Mouse (Mus musculus) limb, embryonic 15.5 days (tissue): Measurements from ENCODE around the gene Manba. TPM values are rescaled to one million over a fixed set of nuclear protein-coding genes. Genes with fewer than 3 reads are reported as not detected.
A peak's percentile ranks its signal among the peaks of the same experiment; 100 is the strongest.

Source experiments
- ATAC-seq: fragments of 200-750 bp; cut with Nextera tagmentation; 2 replicates; pipeline ENCODE4 v1.8.0; 2017; ENCODE audit warnings: low read depth, moderate TSS enrichment; ENCODE audit not compliant: insufficient number of reproducible peaks, low FRiP score, low TSS enrichment
- H3K27ac ChIP-seq: fragments of 300-500 bp; sonication (generic); 2 replicates; pipeline ENCODE4 v1.5.1; 2015; ENCODE audit warnings: moderate library complexity, mild to moderate bottlenecking, inconsistent platforms
- H3K27me3 ChIP-seq: fragments of 300-500 bp; sonication (generic); 2 replicates; pipeline ENCODE4 v1.6.1; 2015; ENCODE audit warnings: inconsistent platforms
- H3K36me3 ChIP-seq: fragments of 300-500 bp; sonication (generic); 2 replicates; pipeline ENCODE4 v1.6.1; 2015; ENCODE audit warnings: inconsistent platforms
- H3K4me1 ChIP-seq: fragments of 300-500 bp; sonication (generic); 2 replicates; pipeline ENCODE4 v1.6.1; 2015; ENCODE audit warnings: inconsistent platforms
- H3K4me2 ChIP-seq: fragments of 300-500 bp; sonication (generic); 2 replicates; pipeline ENCODE4 v1.6.1; 2015; ENCODE audit warnings: mild to moderate bottlenecking, inconsistent platforms
- H3K4me3 ChIP-seq: fragments of 300-500 bp; sonication (generic); 2 replicates; pipeline ENCODE4 v1.5.1; 2015; ENCODE audit warnings: mild to moderate bottlenecking, inconsistent platforms
- H3K9ac ChIP-seq: fragments of 300-500 bp; sonication (generic); 2 replicates; pipeline ENCODE4 v1.6.1; 2015; ENCODE audit warnings: inconsistent platforms
- H3K9me3 ChIP-seq: fragments of 300-500 bp; sonication (generic); 2 replicates; pipeline ENCODE4 v1.6.1; 2016; ENCODE audit warnings: inconsistent platforms
- WGBS: fragments of 180-500 bp; shearing (Covaris S2); methylation state at CpG from one replicate; pipeline ENCODE4 v1.1.7; 2015; 5-methylcytosine and 5-hydroxymethylcytosine counted together
- polyA plus RNA-seq: library from polyadenylated mRNA; unstranded; fragments of >200 nt; fragmentation: Nextera tagmentation; extraction: Ambion mirVana; gene quantifications from 2 replicates; pipeline ENCODE4 v1.2.1, GENCODE M21; 2015

Manba gene
- 7.4 and 9.5 TPM in 2 replicates for polyA plus RNA-seq

DNA sequence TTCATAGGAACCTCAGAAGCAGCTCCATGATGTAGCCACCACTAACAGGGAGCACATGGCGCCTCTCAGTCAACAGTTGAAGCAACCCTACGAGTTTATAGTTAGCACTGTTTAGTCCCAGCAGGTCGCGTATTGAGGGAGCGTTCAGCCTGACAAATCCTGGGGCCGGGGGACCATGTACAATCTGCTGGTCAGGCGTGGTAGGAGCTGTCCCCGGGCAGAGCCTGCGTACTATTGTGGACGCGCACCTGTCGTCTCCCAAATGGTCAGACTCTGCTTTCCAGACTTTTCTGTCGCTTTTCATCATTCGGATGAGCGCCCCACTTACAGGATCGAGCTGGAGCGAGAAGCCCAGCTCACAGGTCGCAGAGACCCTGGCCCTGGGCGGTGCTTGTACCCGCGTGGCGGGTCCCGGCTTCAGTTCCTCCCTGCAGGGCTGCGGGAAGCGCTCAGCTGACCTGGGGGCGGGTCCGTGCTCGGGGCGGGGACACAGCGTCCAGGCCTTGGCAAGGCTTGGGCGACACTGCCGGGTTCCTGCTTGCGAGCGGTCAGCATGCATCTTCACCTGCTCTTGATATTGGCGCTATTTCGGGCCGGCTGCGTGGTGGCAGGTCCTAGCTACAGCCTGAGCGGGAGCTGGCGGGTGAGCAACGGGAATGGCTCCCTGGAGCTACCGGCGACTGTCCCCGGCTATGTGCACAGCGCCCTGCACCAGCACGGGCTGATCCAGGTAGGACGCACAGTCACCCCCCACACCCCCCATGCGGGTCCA, at the start of gene Manba:
Manba (plus strand) TSS at position 484 of the 772 bp plus-strand sequence.
- Histone ChIP-seq H3K4me2 (peak within 1 kb of the TSS; percentile 95), H3K9me3 (no peaks in the 10 kb centered on the region), H3K36me3 (no peaks in the 10 kb centered on the region), H3K9ac (peak within 1 kb of the TSS; percentile 39), H3K4me1 (peaks cover 5% of the 10 kb centered on the region; the same call in 1 of the 2 replicates), H3K27me3 (no peaks in the 10 kb centered on the region; the same call in 1 of the 2 replicates), H3K27ac (no peak within 1 kb of the TSS), H3K4me3 (peak within 1 kb of the TSS; percentile 61)
- ATAC-seq = peak; percentile 74
- 2% methylated on average over 48 of the region's 48 CpGs for WGBS

DNA sequence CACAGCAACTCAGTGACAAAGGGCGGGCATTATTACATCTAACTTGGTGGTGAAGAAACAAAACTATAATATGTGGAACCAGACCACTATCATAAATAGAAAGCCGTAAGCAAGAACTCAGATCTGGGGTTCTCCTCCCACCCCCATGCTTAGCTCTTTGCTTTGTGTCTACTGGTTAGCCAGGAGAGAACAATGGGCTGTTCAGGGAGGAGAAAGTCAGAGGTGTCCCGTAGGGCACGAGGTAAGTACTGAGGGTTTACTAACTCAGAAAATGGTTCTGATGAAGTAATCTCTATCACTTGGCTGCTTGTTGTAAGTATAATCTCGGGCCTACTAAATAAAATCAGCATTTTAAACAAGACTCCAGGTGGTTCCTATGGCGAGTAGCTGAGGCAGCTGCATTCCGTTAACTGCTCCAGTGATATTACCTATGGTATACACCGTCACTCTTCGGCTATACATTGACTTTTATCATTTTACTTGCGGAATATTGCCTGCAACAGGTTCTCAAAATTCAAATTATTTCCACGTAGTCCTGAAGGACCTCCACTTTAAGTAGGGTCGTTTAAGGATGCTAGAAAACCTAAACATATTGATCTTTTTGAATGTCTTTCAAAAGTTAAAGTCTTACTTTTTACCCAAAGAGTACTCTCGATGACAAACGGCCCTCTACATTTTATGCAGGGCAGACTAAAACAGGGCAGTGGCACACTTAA, 48.4 kb upstream of the Manba start:
- H3K4me2 ChIP-seq = peak overlapping the region; percentile 44
- ATAC-seq = no peak
- peak overlapping the region; percentile 81 for H3K4me3 ChIP-seq
- H3K9me3 ChIP-seq = no peaks in the 10 kb centered on the region
- no peaks in the 10 kb centered on the region for H3K27me3 ChIP-seq
- H3K4me1 ChIP-seq = peaks cover 8% of the 10 kb centered on the region
- H3K36me3 ChIP-seq = no peaks in the 10 kb centered on the region
- H3K27ac ChIP-seq = peak overlapping the region; percentile 100
- WGBS = 40% methylated on average over 14 of the region's 14 CpGs
- 0 out of 2 replicates have a peak overlapping the region, but pooled peaks have one; percentile 54 for H3K9ac ChIP-seq

DNA sequence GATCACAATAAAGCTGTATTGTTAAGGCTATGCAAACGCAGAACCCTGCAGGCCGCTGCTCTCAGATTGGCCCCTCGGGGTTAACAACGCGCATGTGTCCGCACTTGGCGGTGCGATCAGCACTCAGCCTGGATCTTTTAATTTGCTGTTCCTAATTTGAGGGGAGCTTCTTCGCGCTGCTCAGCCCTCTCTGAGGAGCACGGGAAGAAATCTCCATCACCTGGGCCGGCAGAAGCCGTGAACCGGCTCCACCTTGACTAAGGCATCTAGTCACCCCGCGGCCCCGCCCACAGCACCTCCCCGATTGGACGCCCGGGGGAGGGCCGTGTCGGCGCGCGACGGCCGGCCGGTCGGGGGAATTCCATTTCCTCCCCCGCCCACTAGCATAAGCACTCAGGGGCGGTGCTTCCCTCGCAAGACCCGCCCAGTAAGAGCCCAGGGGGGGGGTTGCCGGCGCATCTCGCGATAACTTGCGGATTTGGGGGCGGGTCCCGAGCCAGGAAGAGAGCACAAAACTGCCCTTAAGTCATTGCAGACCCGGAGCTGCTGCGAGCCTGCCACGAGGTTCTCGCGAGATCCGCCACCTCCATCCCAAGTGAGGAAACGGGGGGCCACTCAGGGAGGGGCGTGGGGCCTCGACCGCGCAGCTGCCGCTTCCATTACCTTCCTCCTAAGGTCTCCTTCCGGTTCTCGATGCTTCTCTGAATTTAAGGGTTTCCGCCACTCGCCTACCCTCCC, 47.5 kb upstream of the Manba start, which contains the start of gene Ube2d3:
Ube2d3 (plus strand) TSS at position 392 of the 738 bp plus-strand sequence.
- peak within 1 kb of the TSS; percentile 44 for H3K4me2 ChIP-seq
- no peaks in the 10 kb centered on the region for H3K9me3 ChIP-seq
- no peaks in the 10 kb centered on the region for H3K36me3 ChIP-seq
- H3K9ac ChIP-seq = peak within 1 kb of the TSS; percentile 95
- H3K27me3 ChIP-seq = no peaks in the 10 kb centered on the region
- H3K4me1 ChIP-seq = peaks cover 8% of the 10 kb centered on the region
- H3K4me3 ChIP-seq = peak within 1 kb of the TSS; percentile 81
- H3K27ac ChIP-seq = peak within 1 kb of the TSS; percentile 100
- 0% methylated on average over 55 of the region's 56 CpGs for WGBS
- peak; percentile 96 for ATAC-seq

DNA sequence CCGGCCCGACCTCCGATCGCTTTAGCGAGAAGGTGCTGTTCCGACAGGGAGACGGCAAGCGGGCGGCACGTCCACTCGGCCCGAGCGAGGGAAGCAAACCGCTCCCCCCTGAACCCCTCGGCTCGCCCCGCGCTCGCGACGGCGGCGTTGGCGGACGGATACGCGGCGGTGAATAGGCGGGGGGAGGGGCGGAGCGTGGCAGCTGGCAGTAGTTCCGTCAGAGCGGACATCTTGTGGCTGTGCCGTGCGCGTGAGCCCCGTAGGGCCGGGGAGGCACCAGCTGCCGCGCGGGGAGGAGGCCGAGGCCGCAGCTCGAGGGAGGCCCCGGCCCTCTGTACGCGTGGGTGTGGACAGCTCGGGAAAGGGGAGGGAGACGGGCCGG, 46.9 kb upstream of the Manba start:
- peak overlapping the region; percentile 81 for H3K4me3 ChIP-seq
- no peaks in the 10 kb centered on the region for H3K9me3 ChIP-seq
- H3K4me1 ChIP-seq = peaks cover 12% of the 10 kb centered on the region
- H3K36me3 ChIP-seq = no peaks in the 10 kb centered on the region
- H3K27ac ChIP-seq = peak overlapping the region; percentile 100
- no peaks in the 10 kb centered on the region for H3K27me3 ChIP-seq
- peak overlapping the region; percentile 95 for H3K9ac ChIP-seq
- 0% methylated on average over 46 of the region's 50 CpGs for whole genome bisulfite sequencing
- 0 out of 2 replicates have a peak overlapping the region, but pooled peaks have one; percentile 10 for H3K4me2 ChIP-seq
- ATAC-seq = peak; percentile 77

DNA sequence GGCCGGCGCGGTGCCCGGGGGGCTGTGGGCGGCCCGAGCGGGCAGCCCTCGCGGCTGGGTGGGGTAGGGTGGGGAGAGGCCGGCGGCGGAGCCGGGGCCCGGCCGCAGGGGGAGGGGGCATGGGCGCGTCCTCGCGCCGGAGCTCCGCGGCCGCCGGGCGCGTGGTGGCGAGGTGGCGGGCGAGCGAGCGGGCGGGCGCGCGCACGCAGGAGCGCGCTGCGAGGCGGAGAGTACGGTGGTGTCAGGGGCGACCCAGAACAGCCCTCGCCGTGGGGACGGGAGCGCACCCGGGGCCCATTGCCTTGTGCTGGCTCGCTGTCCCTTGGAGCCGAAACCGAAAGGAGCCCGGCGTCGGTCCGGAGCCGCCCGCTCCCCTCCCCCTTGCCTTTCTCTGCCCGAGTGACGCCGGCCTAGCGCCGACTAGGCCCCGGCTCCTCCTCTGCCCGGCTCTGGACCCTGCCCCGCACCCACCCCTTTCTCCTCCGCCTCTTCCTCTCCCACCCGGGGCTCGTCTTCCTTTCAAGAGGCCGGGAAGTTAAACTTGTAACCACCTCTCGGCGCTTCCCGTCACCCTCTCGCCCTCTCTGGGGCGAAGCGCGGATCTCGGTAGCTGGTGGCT, 46.4 kb upstream of the Manba start:
- H3K9me3 ChIP-seq = no peaks in the 10 kb centered on the region
- no peaks in the 10 kb centered on the region for H3K27me3 ChIP-seq
- peak overlapping the region; percentile 100 for H3K27ac ChIP-seq
- H3K4me2 ChIP-seq = peak overlapping the region; percentile 60
- peaks cover 12% of the 10 kb centered on the region for H3K4me1 ChIP-seq
- peak; percentile 70 for ATAC-seq
- H3K4me3 ChIP-seq = peak overlapping the region; percentile 81
- 0 out of 2 replicates have a peak, but pooled peaks cover 2% of the 10 kb centered on the region for H3K36me3 ChIP-seq
- H3K9ac ChIP-seq = peak overlapping the region; percentile 95
- under 1% methylated on average over 47 of the region's 76 CpGs for WGBS

DNA sequence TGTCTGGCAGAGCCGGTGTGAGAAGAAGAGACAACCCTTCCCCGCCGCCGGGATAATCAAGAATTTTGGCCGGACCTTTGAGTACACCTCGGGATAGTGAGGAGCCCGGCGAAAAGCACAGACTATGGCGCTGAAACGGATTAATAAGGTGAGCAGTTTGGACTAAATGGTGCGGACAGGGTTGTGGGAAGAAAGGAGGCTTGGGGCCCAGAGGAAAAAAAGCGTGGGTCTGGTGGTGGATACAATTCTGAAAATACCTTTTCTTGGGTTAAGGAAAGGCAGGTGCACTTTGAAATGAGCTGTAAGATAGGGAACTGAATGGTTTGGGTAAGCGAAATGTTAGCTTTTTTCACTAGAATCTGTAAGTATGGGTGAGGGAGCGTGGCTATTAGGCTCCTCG, 45.8 kb upstream of the Manba start:
- H3K9me3 ChIP-seq = no peaks in the 10 kb centered on the region
- peak overlapping the region; percentile 81 for H3K4me3 ChIP-seq
- peaks cover 12% of the 10 kb centered on the region for H3K4me1 ChIP-seq
- peak overlapping the region; percentile 60 for H3K4me2 ChIP-seq
- H3K9ac ChIP-seq = peak overlapping the region; percentile 95
- H3K36me3 ChIP-seq = 0 out of 2 replicates have a peak, but pooled peaks cover 2% of the 10 kb centered on the region
- H3K27ac ChIP-seq = peak overlapping the region; percentile 100
- WGBS = 2% methylated on average over 15 of the region's 15 CpGs
- H3K27me3 ChIP-seq = no peaks in the 10 kb centered on the region
- ATAC-seq = no peak

DNA sequence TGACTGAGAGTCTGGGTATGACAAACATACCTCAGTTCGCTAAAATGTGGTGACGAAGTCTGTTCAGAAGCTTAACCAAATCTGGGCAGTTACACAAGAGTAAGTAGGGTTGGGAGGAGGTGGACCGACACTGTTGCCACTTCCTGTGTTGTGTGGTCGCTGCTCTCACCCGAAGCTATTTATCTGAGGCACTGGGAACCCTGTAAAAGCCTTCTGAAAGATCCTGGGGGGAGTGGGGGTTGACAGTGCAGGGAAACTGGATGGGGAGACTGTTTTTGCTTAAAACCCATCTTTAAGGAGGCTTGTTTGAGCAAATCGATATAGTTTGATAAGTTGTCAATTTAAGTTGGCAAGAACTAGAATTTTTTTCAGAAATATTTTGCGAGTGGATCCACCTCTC, 45.2 kb upstream of the Manba start:
- no peak for ATAC-seq
- Histone ChIP-seq H3K4me3 (peak overlapping the region; percentile 81), H3K9me3 (no peaks in the 10 kb centered on the region), H3K27me3 (no peaks in the 10 kb centered on the region), H3K27ac (peak overlapping the region; percentile 100), H3K4me2 (peak overlapping the region; percentile 60), H3K9ac (peak overlapping the region; percentile 95), H3K36me3 (0 out of 2 replicates have a peak, but pooled peaks cover 2% of the 10 kb centered on the region), H3K4me1 (peaks cover 12% of the 10 kb centered on the region)
- 12% methylated on average over 7 of the region's 7 CpGs for WGBS

DNA sequence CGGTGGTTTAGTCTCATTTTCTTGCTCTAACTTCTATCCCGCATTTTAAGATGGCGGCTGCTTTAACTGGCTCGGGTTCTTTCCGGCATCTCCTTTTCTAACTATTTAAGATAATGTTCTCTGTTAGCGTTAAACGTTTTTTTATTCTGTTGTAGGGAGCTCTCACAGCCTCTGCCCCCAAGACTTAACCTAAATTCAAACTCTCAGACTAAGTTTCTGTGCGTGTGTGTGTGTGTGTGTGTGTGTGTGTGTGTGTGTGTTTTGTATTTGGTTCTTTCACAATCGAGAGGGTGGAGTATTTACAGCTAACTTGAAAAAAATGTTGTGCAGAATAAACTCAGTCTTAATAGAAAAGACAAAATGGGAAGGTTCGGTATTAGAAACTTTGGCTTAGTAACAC, 44.8 kb upstream of the Manba start:
- peak overlapping the region; percentile 60 for H3K4me2 ChIP-seq
- WGBS = 23% methylated on average over 10 of the region's 10 CpGs
- no peaks in the 10 kb centered on the region for H3K27me3 ChIP-seq
- peaks cover 12% of the 10 kb centered on the region for H3K4me1 ChIP-seq
- peak overlapping the region; percentile 100; the same call in 1 of the 2 replicates for H3K27ac ChIP-seq
- peak overlapping the region; percentile 81 for H3K4me3 ChIP-seq
- H3K36me3 ChIP-seq = 0 out of 2 replicates have a peak, but pooled peaks cover 2% of the 10 kb centered on the region
- ATAC-seq = no peak
- H3K9me3 ChIP-seq = no peaks in the 10 kb centered on the region
- H3K9ac ChIP-seq = peak overlapping the region; percentile 95; the same call in 1 of the 2 replicates

DNA sequence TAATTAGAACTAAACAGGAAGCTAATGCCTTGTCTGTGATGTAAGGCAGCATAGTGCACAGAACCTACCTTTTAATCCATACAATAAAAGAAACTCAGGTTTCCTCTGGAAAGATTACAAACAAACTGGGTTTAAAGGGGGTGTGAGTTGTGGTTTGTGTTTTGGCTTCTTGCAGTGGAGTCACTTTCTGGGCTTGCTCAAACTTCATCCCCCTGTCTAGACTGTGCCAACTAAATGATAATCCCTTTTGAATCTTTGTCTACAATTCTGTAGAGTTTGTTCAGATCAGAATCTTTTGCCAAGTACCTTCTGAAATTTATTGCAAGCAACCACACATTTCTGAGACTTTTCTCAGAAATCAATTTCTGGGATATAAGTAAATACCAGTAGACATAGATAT, 40.5 kb upstream of the Manba start:
- no peaks in the 10 kb centered on the region for H3K27me3 ChIP-seq
- no peak overlapping the region for H3K27ac ChIP-seq
- H3K4me2 ChIP-seq = no peak overlapping the region
- ATAC-seq = no peak
- H3K9me3 ChIP-seq = no peaks in the 10 kb centered on the region
- no peak overlapping the region for H3K4me3 ChIP-seq
- H3K9ac ChIP-seq = no peak overlapping the region
- H3K36me3 ChIP-seq = 0 out of 2 replicates have a peak, but pooled peaks cover 2% of the 10 kb centered on the region
- peaks cover 9% of the 10 kb centered on the region; the same call in 1 of the 2 replicates for H3K4me1 ChIP-seq

DNA sequence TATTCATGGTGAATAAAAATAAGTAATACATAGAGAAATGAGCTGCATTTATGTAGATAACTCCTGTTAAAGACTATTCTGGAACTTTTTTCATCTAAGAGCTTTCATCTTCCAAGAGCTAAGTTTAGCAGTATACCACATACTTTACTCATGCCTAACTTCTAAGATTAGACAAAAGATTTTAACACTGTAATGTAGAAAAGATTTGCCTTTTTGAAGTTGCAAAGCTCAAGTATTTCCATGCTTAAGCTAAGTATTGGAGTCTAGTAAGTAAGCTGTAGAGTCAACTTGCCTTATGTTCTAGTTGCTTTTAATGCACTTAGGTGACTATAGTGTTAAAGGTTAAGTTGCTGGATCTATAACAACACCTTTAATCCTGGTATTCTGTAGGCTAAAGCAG, 26.4 kb upstream of the Manba start:
- H3K36me3 ChIP-seq = peaks cover 23% of the 10 kb centered on the region

DNA sequence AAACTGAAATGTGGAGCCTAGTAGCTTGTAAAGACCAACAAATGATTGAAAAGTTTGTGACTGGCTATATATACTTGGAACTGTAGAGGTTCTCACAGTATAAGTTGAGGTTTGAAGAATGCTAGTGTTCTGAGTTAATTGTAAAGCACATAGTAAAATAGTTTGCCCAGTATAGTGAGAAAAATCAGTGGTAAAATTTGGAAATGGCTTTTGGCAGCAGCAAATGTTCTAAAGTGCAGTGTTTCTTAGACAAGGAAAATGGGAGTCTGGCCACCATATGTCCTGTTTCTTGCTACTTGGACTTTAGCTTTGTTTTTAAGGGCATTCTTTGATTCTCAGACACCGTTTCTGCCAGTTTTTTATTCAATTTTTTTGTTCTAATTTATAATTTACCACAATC, 17.0 kb upstream of the Manba start:
- Histone ChIP-seq H3K27ac (no peak overlapping the region; the same call in 1 of the 2 replicates), H3K27me3 (no peaks in the 10 kb centered on the region), H3K4me1 (peaks cover 10% of the 10 kb centered on the region), H3K36me3 (0 out of 2 replicates have a peak, but pooled peaks cover 6% of the 10 kb centered on the region), H3K4me2 (no peak overlapping the region), H3K9ac (no peak overlapping the region), H3K9me3 (no peaks in the 10 kb centered on the region), H3K4me3 (no peak overlapping the region)
- no peak for ATAC-seq
- WGBS = 59% methylated on average over 1 of the region's 1 CpGs

More for the DNA sequence above, 26.4 kb upstream of the Manba start:
- no peak overlapping the region for H3K4me2 ChIP-seq
- H3K4me1 ChIP-seq = no peaks in the 10 kb centered on the region
- H3K27ac ChIP-seq = no peak overlapping the region
- no peak for ATAC-seq
- H3K27me3 ChIP-seq = no peaks in the 10 kb centered on the region
- H3K4me3 ChIP-seq = no peak overlapping the region
- H3K9ac ChIP-seq = no peak overlapping the region
- H3K9me3 ChIP-seq = no peaks in the 10 kb centered on the region
